Mouse (Mus musculus): ENCODE measurements around the gene Pklr. TPM values are rescaled to one million over a fixed set of nuclear protein-coding genes. Genes with fewer than 3 reads are reported as not detected.

The Pklr gene
- polyA plus RNA-seq, 1 experiment from 2014 or later, result 0.43 TPM

DNA sequence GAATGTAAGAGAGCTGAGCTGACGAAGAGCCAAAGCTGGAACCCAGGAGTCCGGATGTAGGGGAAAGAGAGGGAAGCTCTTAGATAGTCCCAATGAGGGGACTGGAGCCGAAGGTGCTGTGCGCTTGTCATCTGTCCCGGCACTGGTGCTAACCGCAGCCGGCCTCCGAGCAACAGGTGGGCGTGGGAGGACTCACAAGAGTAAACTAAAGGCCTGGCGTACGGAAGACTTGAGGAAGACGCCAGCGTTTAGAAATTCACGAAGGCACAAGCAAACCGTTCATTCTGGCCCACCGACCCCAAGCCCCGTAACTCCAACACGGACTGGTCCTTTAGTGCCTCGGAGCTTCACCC is 34.5 kb upstream of the Pklr start:
- peak; percentile 24; the same call in 1 of the 2 replicates for ATAC-seq (ENCODE audit: low FRiP score, low read depth)
- no peaks in the 10 kb centered on the region for H3K9me3 ChIP-seq
- peak overlapping the region; percentile 90 for H3K4me2 ChIP-seq (replicated peaks)
- H3K36me3 ChIP-seq, result peaks cover 26% of the 10 kb centered on the region
- 1% methylated on average over 19 of the region's 19 CpGs for WGBS
- peak overlapping the region; percentile 75 for H3K4me3 ChIP-seq
- H3K27ac ChIP-seq, result no peak overlapping the region
- peak overlapping the region; percentile 75 for H3K9ac ChIP-seq
- H3K27me3 ChIP-seq (replicated peaks), result no peaks in the 10 kb centered on the region
- H3K4me1 ChIP-seq, result peaks cover 26% of the 10 kb centered on the region

DNA sequence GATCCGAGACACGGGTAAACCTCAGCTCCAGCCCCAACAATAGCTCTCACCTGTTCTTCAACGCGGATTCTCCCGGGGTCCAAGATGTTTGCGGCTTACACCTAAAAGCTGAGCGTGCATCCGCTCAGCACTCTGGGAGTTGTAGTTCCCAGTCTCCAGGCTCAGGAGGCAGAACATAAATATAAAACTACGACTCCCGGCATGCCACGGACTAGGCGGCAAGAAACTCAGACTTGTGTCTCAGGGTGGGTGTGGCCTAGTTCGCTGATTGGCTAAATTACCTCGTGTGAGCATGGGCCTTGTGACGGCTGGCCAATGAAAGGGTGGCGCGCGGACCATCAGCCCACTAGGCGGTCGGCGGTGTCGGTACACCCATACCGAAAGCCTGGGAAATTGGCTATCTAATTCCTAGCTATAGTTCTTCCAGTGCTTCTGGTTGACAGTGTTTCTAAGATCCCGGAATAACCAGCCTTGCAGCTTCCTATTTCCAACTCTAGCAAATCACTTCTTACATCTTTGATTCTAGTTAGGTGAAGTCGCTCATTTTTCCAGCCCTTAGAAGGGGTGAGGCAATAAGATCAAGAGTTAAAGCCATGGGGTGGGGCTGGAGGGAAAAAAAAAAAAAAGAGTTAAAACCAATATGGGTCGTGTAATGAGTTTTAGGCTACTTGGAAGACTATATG is 34.0 kb upstream of the Pklr start, which contains the start of gene Fdps:
Fdps (minus strand) TSS at position 148 of the 683 bp plus-strand sequence.
- peak within 1 kb of the TSS; percentile 90 for H3K4me2 ChIP-seq (replicated peaks)
- H3K9me3 ChIP-seq, result no peaks in the 10 kb centered on the region
- H3K9ac ChIP-seq, result peak within 1 kb of the TSS; percentile 75
- H3K4me3 ChIP-seq, result peak within 1 kb of the TSS; percentile 75
- H3K36me3 ChIP-seq, result peaks cover 21% of the 10 kb centered on the region
- peaks cover 26% of the 10 kb centered on the region for H3K4me1 ChIP-seq
- under 1% methylated on average over 26 of the region's 26 CpGs for WGBS
- H3K27ac ChIP-seq, result peak within 1 kb of the TSS; percentile 1; the same call in 1 of the 2 replicates
- ATAC-seq (ENCODE audit: low FRiP score, low read depth), result peak; percentile 99
- no peaks in the 10 kb centered on the region for H3K27me3 ChIP-seq (replicated peaks)

DNA sequence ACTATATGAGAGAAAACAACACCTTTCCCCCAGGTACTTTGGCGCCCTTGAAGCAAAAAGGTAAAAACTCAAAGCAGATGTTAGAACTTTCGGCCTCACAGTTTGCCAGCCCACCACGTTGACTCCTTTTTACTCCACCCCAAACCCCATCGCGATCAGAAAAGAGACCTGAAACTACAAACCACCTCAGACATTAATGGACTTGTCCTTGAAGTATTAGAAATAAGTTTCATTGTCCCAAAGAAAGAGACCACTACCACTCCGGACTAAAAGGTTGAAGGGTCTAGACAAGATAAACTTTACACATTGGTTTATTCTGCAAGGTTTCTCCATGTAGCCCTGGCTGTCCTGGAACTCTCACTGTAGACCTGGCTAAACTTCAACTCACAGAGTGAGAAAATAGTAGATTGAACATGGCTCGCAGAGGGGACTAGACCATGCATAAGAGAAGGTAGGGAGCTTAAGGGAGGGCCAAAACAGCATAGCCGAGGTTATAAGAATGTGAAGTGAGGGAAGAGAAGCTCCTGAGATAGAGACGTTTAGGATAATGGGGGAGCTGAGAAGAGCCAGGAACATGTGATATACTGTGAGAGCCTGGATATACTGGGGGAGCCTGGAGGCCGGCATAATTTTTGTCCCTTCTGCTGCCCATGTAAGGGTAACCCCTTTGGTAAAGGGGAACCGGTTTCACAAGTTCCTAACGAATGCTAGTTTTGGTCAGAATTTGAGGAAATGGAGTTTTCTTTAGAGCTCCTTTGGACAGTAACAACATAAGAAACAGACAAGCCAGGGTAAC is 33.2 kb upstream of the Pklr start:
- no peak for ATAC-seq (ENCODE audit: low FRiP score, low read depth)
- no peaks in the 10 kb centered on the region for H3K9me3 ChIP-seq
- no peaks in the 10 kb centered on the region for H3K27me3 ChIP-seq (replicated peaks)
- H3K4me1 ChIP-seq, result peaks cover 26% of the 10 kb centered on the region
- H3K4me3 ChIP-seq, result no peak overlapping the region
- H3K4me2 ChIP-seq (replicated peaks), result peak overlapping the region; percentile 90
- peak overlapping the region; percentile 1; the same call in 1 of the 2 replicates for H3K27ac ChIP-seq
- WGBS, result 68% methylated on average over 12 of the region's 12 CpGs
- peaks cover 19% of the 10 kb centered on the region for H3K36me3 ChIP-seq
- H3K9ac ChIP-seq, result no peak overlapping the region

DNA sequence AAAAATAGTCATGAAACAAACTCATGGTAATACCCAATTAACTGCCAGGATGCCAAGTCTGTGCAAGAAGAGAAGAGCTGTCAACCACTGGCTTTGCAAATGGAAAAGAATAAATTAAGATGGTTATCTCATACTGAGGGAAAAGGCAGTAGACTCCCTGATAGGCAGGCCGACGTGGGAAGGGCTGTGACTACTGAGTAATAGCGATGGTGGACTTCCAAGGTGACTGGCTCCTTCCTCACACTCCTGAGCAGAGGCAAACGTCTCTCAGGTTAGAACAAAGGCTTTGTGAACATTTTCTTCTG is 32.7 kb upstream of the Pklr start:
- Histone ChIP-seq H3K36me3 (peaks cover 14% of the 10 kb centered on the region), H3K9ac (no peak overlapping the region), H3K27me3 (replicated peaks) (no peaks in the 10 kb centered on the region), H3K27ac (no peak overlapping the region), H3K4me3 (no peak overlapping the region), H3K9me3 (no peaks in the 10 kb centered on the region), H3K4me2 (replicated peaks) (no peak overlapping the region), H3K4me1 (peaks cover 26% of the 10 kb centered on the region)
- no peak for ATAC-seq (ENCODE audit: low FRiP score, low read depth)
- 79% methylated on average over 4 of the region's 4 CpGs for WGBS

DNA sequence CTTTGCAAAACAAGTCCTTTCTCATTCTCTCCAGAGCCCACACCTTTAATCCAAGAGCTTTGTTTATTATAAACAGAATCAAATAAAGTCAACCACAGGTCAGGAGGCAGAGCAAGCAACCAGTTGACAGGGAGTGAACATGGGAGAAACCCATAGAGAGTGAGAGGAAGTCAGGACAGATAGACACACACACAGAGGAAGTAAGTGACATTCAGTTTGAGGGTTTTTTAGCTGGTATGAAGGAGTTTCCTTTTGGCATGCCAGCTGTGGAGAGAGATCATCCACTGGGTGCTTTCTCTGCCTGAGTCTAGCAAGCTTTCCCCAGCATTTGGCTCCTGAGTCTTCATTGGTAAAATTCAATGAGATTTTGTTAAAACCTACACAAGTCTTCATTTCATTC is 29.1 kb upstream of the Pklr start:
- H3K9me3 ChIP-seq, result no peaks in the 10 kb centered on the region
- no peaks in the 10 kb centered on the region for H3K4me1 ChIP-seq
- no peak for ATAC-seq (ENCODE audit: low FRiP score, low read depth)
- no peak overlapping the region for H3K27ac ChIP-seq
- H3K4me2 ChIP-seq (replicated peaks), result no peak overlapping the region
- H3K36me3 ChIP-seq, result no peaks in the 10 kb centered on the region
- no peaks in the 10 kb centered on the region for H3K27me3 ChIP-seq (replicated peaks)
- no peak overlapping the region for H3K9ac ChIP-seq
- no peak overlapping the region for H3K4me3 ChIP-seq

DNA sequence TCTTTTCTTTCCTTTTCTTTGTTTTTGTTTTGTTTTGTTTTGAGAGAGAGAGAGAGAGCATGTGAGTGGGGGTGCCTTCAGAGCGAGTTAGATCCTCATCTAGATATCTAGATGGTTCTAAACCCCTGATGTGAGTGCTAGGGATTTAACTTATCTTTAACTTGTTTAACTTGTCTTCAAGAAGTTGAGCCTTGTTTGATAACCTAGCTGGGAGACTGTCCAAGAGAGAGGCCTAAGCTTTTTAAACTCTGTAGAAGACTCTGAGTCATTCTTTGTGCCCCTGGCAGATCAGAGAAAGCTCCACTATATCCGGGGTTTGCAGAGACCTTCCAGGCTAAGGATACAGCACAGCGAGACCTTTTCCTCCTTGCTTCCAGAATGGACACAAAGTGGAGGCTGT is 28.4 kb upstream of the Pklr start:
- no peak for ATAC-seq (ENCODE audit: low FRiP score, low read depth)
- Histone ChIP-seq H3K4me2 (replicated peaks) (no peak overlapping the region), H3K9ac (no peak overlapping the region), H3K4me1 (no peaks in the 10 kb centered on the region), H3K27ac (no peak overlapping the region), H3K36me3 (no peaks in the 10 kb centered on the region), H3K4me3 (no peak overlapping the region), H3K27me3 (replicated peaks) (no peaks in the 10 kb centered on the region), H3K9me3 (no peaks in the 10 kb centered on the region)
- WGBS, result 76% methylated on average over 3 of the region's 3 CpGs

DNA sequence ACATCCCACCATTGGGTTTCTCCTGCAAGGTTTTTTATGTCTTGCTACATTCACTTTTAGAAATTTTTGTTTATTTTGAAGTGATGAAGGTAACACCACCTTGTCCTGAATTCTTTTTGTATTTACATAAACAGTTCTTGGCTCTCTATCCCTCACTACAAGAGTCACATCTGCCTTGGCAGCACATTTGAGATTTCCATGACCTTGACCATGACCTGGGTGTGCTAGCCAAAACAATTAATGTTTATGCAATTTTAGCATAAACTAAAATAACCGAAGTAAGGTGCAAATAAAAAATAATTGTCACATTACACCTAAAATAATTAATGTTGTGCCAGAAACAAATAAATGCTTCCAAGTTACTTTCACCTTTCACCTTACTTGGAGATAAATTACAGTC is 27.8 kb upstream of the Pklr start:
- 72% methylated on average over 1 of the region's 1 CpGs for WGBS
- no peaks in the 10 kb centered on the region for H3K4me1 ChIP-seq
- no peak for ATAC-seq (ENCODE audit: low FRiP score, low read depth)
- H3K4me3 ChIP-seq, result no peak overlapping the region
- no peak overlapping the region for H3K4me2 ChIP-seq (replicated peaks)
- no peaks in the 10 kb centered on the region for H3K27me3 ChIP-seq (replicated peaks)
- no peaks in the 10 kb centered on the region for H3K36me3 ChIP-seq
- H3K9ac ChIP-seq, result no peak overlapping the region
- H3K27ac ChIP-seq, result no peak overlapping the region
- H3K9me3 ChIP-seq, result no peaks in the 10 kb centered on the region

DNA sequence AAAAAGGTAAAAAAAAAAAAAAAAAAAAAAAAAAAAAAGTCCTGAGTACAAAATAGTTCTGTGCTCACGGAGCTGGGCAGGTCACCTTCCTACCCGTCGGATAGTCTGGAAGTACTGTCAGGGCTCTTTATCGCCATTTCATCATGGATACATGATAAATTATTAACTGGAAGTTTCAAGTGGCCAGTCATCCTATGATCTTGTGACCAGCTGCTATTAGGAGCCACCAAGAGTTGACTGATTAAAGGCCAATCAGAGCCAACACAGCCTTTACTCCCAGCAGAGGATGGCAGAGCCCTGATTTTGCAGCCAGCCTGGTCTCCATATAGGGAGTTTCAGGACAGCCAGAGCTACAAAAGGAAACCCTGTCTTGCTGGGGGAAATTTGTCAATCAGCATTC is 22.9 kb upstream of the Pklr start:
- Histone ChIP-seq H3K4me3 (no peak overlapping the region), H3K4me2 (replicated peaks) (no peak overlapping the region), H3K9ac (no peak overlapping the region), H3K27me3 (replicated peaks) (no peaks in the 10 kb centered on the region), H3K27ac (no peak overlapping the region), H3K4me1 (no peaks in the 10 kb centered on the region), H3K36me3 (no peaks in the 10 kb centered on the region), H3K9me3 (no peaks in the 10 kb centered on the region)
- ATAC-seq (ENCODE audit: low FRiP score, low read depth), result no peak
- 88% methylated on average over 4 of the region's 4 CpGs for WGBS

DNA sequence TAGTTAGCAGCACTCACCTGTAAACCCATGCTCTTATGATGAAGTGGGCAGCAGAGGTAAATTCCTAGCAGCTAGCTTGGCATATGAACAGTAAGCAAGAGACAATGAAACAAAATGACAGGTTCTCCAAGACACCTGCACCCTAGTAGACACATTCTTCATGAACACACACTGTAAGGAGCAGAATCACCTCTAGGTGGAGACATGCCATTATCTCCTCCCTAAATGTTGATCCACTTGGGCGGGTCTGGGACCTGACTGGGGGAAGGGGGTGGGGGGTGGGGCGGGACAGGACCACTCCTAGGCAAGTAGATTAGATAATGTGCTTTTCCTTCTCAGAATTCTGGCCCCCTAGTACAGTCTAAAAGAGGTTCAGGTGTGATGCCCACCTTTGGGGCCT is 20.4 kb upstream of the Pklr start:
- H3K4me3 ChIP-seq, result no peak overlapping the region
- no peak overlapping the region for H3K4me2 ChIP-seq (replicated peaks)
- no peaks in the 10 kb centered on the region for H3K27me3 ChIP-seq (replicated peaks)
- H3K27ac ChIP-seq, result no peak overlapping the region
- no peaks in the 10 kb centered on the region for H3K9me3 ChIP-seq
- H3K36me3 ChIP-seq, result no peaks in the 10 kb centered on the region
- ATAC-seq (ENCODE audit: low FRiP score, low read depth), result no peak
- H3K9ac ChIP-seq, result no peak overlapping the region
- no peaks in the 10 kb centered on the region for H3K4me1 ChIP-seq
- WGBS, result 3% methylated on average over 2 of the region's 2 CpGs

DNA sequence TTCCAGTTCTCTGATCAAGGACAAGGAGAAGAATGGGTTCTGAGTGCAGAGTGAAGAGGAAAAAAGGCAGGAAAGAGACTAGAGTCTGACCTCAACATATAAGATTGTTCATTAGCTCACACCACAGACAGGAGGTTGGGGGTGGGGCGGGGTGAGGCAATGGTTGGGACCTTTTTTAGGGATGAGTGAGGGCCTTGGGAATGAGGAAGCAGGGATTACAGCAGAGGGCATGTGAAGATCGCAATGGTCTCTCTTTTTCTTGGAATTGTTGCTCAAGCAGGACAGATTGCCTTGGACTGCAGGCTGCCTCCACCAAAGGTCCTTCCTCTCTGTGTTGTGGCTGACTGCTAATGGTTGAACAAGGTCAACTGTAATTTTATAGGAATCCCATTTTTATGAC is 12.6 kb upstream of the Pklr start:
- no peak overlapping the region for H3K27ac ChIP-seq
- H3K9me3 ChIP-seq, result no peaks in the 10 kb centered on the region
- WGBS, result 78% methylated on average over 2 of the region's 2 CpGs
- H3K4me3 ChIP-seq, result no peak overlapping the region
- no peak for ATAC-seq (ENCODE audit: low FRiP score, low read depth)
- H3K9ac ChIP-seq, result no peak overlapping the region
- no peaks in the 10 kb centered on the region for H3K36me3 ChIP-seq
- H3K27me3 ChIP-seq (replicated peaks), result no peaks in the 10 kb centered on the region
- H3K4me2 ChIP-seq (replicated peaks), result no peak overlapping the region
- no peaks in the 10 kb centered on the region for H3K4me1 ChIP-seq

DNA sequence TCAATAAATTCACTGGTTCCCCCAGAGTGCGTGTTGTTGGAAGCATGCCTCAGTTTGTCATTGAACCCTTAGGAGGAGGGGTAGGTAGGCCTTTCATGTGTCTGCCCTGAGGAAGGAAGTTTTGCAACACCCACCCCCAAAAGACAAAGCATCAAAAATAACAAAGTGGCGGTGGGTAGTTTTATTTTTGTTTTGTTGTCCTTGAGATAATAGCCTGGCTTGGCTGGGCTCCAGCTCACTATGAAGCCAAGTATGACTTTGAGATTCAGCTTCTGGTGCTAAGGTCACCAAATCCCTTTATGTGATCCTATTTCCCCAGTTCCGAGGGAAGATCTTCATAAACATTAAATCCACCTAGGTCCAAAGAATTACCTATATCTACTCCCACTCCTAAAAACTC is 11.7 kb upstream of the Pklr start:
- 89% methylated on average over 3 of the region's 3 CpGs for WGBS
- no peaks in the 10 kb centered on the region for H3K9me3 ChIP-seq
- no peak overlapping the region for H3K4me2 ChIP-seq (replicated peaks)
- H3K4me1 ChIP-seq, result no peaks in the 10 kb centered on the region
- no peak overlapping the region for H3K27ac ChIP-seq
- no peaks in the 10 kb centered on the region for H3K36me3 ChIP-seq
- H3K27me3 ChIP-seq (replicated peaks), result no peaks in the 10 kb centered on the region
- no peak overlapping the region for H3K4me3 ChIP-seq
- ATAC-seq (ENCODE audit: low FRiP score, low read depth), result no peak
- no peak overlapping the region for H3K9ac ChIP-seq

DNA sequence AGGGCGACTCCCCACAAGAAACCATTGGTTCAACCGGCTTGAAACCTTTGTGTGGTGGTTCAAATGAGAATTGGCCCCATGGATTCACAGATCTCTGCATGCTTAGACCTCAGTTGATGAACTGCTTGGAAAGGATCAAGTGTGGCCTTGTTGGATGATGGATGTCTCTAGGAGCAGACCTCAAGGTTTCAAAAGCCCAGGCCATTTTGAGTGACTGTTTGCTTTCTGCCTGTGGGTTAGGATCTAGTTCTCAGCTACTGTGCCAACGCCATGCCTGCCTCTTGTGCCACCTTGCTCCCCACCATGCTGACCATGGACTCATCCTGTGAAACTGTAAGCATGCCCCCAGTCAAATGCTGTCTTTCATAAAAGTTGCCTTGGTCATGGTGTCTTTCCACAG is 10.0 kb upstream of the Pklr start:
- Histone ChIP-seq H3K27ac (no peak overlapping the region), H3K9ac (no peak overlapping the region), H3K9me3 (no peaks in the 10 kb centered on the region), H3K27me3 (replicated peaks) (no peaks in the 10 kb centered on the region), H3K4me2 (replicated peaks) (no peak overlapping the region), H3K4me3 (no peak overlapping the region), H3K4me1 (no peaks in the 10 kb centered on the region), H3K36me3 (no peaks in the 10 kb centered on the region)
- WGBS, result 92% methylated on average over 3 of the region's 3 CpGs
- ATAC-seq (ENCODE audit: low FRiP score, low read depth), result no peak

DNA sequence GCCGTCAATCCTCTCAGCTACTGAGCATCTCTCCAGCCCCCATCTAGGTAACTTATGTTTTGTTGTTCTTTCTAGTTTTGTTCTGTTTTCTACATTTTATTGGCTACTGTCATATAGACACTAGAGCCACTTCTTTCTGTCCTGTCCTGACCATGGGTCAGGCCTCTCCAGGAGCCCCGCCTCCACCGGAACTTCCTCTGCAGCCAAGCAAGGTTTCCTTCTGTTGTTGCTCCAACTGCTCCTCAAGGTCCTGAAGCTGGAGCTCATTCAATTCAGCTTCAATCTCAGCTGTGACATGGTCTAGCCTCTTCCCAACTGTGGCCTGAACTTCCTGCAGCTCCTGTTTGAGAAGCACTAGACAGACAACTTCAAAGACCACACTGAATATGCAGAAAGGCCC is 6.0 kb upstream of the Pklr start:
- no peaks in the 10 kb centered on the region; the same call in none of the 2 replicates for H3K27me3 ChIP-seq (replicated peaks)
- no peak overlapping the region for H3K4me2 ChIP-seq (replicated peaks)
- peaks cover 7% of the 10 kb centered on the region for H3K4me1 ChIP-seq
- no peak overlapping the region for H3K9ac ChIP-seq
- no peak overlapping the region for H3K4me3 ChIP-seq
- H3K27ac ChIP-seq, result no peak overlapping the region
- H3K9me3 ChIP-seq, result no peaks in the 10 kb centered on the region
- H3K36me3 ChIP-seq, result no peaks in the 10 kb centered on the region
- ATAC-seq (ENCODE audit: low FRiP score, low read depth), result no peak
- 98% methylated on average over 3 of the region's 3 CpGs for WGBS
